Mouse (Mus musculus): ENCODE results near the gene Tnr.

Tnr gene

DNA sequence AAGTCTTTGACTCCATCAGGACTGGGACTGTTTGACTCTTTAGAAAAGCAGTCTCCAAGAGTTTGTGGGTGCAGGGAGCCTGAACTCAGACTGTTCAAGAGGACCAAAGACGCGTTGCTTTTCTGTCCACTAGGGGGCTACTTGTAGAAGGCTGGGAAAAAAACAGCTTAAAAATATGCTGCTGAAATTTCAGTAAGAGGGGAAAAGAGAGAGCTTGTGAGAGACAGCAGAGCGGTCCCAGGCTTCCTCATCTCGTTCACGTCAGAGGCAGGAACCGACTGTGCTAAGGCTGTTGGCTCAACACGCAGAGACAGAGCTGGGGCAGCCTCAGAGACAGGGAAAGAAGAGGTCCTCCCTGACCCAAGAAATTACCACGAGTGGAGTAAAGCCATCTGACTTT is at the start of gene Tnr:
TSS of gene Tnr (plus strand) at position 192 of the 400 bp plus-strand sequence.
- in situ Hi-C loops (cut with MboI, MseI): no loop called here

DNA sequence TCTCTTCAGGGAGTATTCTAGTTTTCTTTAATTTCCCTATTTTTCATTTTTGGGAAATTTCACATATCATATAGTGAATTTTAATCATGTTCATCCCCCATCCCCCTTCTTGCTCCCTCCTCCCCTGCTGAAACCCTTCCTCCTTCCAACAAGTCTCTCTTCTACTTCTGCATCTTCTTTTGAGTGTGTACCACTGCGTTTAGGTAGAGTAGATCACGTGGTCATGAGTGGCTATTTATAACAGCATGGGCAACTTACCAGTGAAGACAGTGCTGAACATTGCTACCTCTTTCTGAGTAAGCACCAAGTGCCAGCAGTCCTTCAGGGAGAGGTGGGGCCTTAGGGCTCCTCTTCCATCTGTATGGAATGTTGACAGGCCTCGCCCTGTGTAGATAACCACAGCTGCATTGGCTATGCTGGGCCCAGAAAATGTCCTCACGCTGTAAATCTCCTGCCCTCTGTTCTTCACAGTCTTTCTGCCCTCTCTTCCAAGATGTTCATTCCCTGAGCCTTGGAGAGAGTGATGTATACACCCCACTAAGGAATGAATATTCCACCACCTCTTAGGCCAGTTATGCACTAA is 33.6 kb upstream of the Tnr start:
- in situ Hi-C loops (cut with MboI, MseI): no loop called here

DNA sequence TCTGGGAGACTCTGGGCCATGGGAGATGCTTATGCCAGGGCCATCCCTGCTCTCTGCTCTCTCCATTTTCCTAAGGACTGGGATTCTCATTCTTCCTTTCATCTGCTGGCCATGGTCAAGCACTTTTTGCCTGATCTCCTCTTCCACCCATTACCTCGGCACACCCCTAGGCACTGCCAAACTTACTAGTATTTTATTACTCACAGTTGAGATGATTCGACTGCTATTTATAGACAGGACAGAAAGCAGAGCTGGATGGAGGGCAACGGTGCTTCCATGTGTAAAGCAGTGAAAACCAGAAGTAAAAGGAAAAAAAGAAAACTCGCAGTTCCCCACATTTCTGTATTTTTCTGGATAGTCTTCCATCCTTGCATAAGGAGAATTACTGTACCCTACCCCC is 31.0 kb upstream of the Tnr start:
- in situ Hi-C loops (cut with MboI, MseI): no loop called here

DNA sequence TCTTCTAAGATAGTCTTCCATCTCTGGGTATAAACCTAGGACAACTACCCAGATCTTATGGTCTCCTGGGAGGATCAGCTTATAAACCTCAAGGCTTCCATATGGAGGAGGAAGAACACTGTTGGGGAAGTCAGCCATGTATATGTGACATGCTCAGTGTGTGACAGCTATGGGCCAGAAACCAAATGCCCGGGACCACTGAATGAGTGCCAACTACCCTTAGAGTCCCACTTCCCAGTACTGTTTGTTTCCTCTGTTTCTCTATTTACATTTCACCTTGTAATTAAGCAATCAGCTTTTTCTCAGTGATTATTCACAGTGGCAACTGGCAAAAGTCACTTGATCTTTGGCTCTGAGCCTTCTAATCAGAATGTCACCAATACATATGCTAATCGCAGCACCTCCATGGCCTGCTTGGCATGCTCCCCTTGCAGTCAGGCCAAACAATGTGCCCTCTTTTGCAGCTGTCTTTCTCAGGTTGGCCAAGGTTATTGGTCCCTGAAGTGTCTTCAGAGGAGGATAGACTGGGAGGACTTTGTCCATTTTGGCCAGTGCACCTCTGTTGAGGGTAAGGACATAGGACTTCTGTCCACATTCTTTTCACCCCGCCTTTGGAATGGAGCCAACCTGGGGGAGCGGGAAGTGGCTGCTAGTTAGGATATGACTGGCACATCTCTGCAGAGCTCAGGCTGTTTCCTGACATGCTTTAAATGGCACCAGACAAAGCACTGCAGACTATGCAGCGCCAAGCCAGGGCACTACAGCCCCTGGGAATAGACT is 29.7 kb upstream of the Tnr start:
- in situ Hi-C loops (cut with MboI, MseI): no loop called here

DNA sequence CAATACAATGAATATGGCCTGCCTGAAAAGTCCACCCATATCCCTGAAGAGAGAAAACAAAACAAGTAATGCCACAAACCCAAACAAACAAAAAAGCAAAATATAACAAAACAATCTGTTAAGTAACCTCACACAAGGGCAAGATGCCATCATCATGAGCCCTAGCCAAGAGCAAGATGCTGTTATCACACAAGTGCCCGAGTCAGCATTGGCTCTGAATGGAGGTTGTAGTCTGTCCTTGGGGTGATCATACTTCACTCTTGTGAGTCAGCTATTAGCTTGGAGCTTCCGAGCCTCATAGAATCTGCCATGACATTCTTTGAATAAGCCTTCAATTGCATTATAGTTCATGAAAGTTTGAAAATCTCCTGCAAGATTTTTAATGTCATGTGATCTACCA is 25.3 kb upstream of the Tnr start:
- in situ Hi-C loops (cut with MboI, MseI): no loop called here

DNA sequence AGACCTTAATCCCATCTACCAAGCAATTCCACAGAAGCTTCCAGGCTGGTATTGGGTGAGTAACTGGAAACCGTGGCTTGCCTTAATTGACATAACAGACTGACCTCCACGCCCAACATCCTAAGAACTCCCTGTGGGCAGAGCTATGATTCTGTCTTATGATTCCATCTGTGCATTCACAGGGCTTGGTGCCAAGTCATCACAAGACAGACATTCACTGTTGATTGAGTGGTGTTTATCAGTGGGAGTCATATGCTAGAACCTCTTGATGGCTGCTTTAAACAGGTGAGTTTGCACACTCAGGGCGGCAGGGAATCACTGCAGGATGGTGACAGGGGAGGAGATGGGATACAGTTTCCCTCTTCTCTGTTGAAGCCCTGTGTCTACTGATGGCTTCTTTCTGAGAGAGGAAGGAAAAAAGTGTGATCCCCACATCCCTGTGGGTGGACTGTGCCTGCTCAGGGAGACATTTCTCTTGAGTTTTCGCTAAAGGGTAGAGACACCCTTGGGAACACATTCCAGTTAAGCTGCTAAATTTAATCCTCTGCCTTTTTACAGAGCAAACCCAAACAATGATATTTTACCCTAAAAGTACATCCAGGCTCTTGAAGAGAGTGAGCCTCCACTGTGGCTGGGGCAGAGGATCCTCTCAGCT is 23.6 kb upstream of the Tnr start:
- in situ Hi-C loops (cut with MboI, MseI): no loop called here

DNA sequence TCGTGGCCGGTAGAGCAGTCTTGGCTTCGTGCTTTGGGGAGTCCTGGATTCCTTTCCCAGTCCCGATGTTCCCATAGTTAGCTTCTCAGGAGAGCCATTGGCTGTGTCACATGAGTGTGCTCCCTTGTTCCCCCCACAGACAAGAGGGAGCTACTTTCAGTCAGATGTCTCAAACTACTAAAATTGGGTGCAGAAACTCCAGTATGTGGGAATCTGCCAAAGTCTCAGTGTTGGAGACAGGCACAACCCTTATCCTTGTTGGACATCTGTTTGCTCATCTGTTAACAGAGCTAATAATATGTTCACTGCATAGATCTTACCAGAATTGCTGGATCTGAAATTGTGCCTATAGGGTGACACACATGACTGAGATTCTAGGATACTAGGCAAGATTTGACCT is 21.7 kb upstream of the Tnr start:
- in situ Hi-C loops (cut with MboI, MseI): no loop called here

DNA sequence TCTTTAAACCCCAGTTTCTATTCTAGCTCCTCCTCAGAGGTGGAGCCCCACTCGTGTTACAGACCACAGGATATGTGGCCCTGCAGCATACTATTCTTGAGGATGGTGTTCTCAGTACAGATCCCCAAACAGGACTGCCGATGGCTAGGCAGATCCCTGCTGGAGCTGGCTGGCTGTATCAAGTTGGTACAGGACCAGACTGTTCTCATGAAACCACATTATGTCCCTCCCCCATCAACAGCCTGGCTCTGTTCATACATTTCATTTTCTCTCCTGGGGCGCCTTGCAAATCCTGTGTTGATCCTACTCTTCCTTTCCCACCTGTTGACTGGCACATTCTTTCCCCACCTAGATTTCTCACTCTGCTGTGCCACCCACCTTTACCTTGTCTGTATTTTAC is 12.9 kb upstream of the Tnr start:
- in situ Hi-C loops (cut with MboI, MseI): no loop called here

DNA sequence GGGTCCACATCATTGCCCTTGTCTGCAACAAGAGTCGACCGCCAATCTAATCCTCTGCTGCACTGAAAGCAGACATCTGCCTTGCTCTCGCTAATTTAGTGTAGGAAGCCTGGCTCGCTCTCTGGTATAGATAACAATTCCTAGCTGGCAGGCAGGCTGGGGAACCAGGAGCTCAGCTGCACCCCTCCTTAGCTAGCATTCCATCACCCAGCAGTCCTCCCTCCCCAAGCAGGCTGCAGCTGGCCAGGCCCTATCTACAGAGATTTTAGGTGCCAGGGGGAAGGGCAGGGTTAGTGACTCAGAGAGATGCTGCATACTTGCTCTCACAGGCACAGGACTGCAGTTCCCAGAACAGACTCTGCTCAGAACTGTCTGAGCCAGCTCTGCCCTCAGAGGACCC is 5.9 kb upstream of the Tnr start:
- in situ Hi-C loops (cut with MboI, MseI): no loop called here

DNA sequence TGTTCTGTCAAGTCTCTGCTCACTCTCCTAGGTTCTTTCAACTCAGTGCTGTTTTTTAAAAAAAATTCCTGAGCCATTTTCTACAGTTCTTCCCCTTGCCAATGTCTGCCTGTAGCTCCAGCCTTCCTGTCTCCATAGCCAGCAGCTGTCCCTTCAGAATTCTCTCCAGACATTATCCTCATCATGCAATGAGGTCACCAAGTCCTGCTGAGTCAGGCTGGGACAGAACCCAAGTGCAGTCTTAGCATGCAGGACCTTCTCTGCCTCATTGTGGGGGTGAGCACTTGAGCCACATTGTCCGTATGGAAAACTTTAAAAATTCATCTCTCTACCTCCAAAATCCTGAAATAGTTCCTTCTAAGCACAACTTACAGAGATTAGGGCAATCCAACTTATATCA is 4.4 kb upstream of the Tnr start:
- in situ Hi-C loops (cut with MboI, MseI): no loop called here

DNA sequence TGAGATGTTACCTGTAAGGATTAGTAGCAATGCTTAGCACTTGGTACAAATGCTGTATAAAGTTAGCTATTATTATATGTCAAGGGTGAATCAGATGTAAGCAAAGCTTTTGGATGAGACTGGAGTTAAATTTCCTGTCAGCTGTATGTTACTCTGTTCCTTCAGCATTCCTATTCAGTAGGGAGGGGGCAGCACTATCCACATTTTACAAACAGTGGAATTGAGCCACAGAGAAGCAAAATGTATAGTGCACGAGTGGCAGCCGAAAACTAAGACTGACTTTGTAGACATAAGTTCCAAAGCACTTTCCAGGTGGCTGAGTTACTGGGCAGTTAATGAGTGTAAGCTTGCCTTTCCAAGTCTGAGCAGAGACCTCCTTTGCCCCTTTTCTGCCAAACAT is 500 bp upstream of the Tnr start:
- in situ Hi-C loops (cut with MboI, MseI): no loop called here

DNA sequence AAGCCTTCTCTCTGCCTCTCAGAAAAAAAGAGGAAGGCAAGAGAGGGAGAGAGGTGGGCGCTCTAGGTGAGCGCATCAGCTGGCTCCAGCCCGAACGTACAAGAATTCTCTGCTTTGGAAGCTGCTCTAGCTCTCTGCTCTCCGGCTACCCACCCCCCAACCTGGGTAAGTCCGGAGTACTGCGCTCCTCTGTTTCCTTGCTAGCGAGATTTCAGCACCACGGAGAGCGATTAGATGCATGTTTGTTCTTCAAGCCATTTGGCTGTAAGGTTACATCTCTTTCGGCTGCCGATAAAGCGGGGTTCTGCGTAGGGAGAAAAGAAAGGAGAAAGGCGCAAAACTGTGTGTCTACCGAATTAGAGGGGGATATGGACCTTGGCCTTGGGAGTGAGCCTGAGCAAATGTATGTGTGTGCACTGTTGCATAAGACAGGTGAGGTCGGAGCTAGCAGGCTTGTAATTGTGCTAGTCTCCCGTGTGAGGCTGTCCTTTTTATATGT is 531 bp downstream of the Tnr start:
- in situ Hi-C loops (cut with MboI, MseI): no loop called here

DNA sequence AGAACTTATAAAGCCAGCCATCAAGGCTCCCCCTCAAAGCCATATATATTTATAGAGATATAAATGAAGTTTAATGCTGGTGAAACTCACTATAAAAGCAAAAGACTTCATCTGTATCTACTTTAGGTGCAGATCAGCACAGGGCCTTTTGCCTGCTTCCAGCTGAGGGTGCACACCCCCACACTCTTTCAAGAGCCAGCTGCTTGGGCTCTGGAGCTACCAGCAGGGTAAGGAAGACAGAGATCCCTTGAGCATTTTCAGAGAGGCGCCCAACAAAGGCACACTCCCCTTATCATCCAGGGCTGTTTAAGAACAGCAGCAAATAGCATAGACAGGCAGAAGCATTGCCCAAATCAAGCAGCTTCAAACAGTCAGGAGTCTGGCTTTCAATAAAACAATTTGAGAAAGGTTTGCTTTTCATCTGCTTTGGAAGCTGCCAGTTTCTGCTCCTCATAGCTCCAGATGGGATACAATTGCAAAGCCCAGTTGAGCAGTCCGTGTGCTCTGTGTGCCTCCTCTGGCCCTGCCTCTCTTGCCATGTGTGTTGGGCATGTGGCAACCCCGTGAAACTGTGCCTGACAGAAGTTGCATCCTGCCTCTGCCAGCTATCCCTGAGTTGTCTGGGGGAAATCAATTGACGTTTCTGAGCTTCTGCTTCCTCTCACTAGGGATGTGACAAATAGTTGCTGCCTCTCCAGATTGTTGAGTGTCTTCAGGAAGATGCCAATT is 9.4 kb downstream of the Tnr start:
- in situ Hi-C loops (cut with MboI, MseI): no loop called here

DNA sequence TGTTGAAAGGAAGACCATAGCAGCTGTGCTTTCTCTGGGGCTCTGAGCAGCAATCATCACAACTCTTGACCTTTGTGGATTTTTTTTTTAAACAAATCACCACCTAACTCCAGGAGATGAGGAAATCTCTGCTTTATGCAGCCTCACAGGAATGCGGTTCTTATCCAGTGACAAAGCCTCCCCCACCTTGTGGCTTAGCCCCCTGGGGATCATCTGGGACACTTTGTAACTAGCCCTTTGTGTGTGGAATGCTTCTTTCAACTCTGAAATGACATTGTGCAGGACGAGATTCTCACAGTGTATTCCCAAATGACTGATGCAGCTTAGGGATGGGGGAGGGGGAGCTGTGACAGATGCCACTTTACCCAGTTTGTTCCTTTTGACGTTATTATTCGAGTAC is 12.0 kb downstream of the Tnr start:
- in situ Hi-C loops (cut with MboI, MseI): no loop called here

DNA sequence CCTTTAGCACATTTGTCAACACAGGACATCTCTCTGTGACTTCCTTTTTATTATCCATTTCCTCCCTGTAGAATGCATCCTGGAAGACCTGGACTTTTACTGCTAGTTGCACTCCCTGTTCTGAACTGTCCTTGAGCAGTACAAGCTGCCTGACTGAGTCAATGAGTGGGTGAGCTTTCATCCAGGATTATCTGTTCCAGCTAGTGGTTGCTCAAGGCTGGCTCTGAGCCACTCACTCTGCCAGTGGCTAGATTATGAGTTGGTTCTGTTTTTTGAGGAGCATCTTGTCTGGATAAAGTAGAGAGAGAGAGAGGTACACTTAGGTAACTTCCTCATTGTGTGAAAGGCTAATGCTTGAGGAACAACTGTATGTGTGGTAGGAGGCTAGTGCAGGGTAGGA is 14.0 kb downstream of the Tnr start:
- in situ Hi-C loops (cut with MboI, MseI): no loop called here

DNA sequence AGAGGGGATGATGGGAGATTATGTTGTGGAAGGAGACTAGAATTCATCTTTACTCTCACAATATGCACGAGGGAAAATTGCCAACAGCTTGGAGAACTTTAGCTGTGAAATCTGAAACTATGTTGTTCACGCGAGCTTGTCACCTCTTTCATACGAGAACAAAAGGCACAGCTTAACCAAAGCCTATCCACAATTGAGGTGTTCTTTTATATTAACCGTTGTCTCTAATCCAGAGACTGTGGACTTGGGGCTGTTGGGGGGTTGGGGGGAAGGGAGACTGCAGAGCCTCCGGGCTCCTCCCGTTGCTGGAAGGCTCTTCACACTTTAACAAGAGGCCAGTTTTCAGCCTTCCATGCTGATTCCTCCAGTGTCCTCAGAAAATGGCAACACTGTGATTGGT is 14.5 kb downstream of the Tnr start:
- in situ Hi-C loops (cut with MboI, MseI): no loop called here

DNA sequence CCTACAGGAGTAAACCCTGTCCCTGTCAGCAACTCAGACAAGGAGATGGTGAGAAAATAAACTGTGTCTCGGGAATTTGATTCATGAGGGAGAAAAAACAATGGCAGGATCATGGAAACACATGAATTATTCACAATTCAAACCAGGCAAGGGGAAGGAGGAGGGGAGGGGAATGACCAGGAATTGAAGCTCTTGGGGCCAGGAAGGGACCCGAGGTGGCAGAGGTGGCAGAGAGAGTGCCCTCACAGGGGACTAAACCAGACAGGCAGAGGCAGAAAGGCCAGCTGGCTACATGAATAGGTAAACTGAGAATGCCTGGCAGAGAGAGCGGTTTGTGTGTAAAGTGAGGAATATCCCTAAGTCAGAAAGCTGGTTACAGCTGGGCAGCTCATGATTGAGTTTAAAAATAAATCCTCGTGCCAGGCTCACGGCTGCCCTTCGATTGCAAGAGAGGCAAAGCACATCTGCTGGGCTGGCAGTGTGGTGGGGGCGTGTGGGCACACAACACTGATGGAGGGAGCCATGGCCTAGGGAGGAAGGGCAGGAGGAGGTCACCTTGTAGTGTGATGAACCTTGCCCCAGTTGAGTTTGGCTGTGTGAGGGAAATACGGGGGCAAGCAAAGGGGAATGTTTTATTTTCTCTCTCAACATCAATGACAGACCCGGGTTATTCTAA is 22.0 kb downstream of the Tnr start:
- in situ Hi-C loops (cut with MboI, MseI): no loop called here

DNA sequence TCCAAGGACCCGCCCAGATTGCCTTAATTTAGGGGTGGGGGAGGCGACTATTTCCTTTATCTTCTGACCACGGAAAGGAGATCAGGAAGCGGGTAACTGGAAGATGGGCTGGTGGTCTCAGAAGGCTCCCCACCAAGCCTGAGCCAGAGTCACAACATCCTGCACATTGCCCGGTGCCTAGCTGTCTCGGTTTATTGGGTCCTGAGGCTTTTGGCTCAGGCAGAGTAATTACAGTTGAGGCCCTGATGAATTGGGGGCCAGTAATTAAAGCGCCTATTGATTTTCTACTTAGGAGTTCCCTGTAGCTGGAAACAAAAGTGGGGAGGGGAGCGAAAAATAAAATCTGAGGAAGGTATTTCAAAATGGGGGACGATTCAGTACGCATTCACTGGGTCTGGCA is 27.5 kb downstream of the Tnr start:
- in situ Hi-C loops (cut with MboI, MseI): no loop called here

DNA sequence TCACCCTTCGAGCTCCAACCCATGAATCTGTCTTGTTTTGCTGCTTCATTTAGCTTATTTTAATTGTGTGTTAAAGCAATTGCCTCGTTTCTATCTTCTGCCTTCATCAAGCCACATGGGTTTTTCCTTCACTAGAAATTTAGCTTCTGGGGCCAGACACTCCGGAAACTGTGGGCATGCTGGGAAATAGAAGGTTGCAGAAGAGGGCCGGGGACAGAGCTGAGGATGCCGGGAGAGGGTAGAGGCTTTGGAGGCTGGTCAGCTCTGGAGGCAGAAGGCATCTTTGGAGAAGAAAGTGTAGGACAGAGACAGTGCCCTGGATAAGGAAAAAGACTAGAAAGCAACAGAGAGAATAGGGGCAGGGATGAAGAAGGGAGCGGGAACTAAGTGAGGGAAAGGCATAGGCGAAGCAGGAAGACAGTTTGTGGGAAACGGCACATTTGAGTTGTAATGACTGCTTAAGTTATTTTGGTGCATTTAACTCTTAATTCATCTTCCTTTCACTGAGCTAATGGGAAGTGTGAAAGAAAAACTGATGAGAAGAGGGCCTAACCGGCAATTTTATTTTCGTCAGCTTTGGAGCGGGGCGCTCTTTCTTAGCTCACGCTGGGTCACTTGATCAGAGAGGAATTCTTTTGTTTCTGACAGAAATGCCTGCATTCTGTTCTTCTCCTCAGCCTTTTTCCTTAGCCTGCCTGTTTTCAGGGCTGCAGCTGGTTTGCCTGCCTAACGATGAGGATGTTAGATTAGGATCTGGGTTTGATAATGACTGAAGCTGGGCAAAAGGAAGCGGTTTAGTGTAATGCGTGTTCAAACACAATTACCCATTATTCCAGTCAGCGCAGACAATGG is 28.2 kb downstream of the Tnr start:
- in situ Hi-C loops (cut with MboI, MseI): no loop called here

DNA sequence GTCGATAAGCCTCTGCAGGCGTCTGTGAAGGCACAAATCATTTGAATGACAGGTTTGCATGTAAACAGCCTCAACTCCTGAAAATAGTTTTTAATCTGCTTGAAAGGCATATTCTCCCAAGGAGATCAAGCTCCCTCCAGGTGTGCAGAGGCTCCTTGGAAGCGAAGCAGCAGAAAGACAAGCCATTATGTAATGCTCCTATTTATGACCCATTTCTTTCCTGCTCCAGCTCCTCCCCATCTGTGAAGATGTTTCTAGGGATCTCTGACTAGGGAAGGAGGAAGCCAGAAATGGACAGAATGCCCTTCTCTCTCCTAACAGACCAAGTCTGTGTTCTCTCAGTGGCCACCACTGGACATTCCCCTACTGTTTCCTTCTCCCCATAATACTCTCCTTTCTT is 38.0 kb downstream of the Tnr start:
- in situ Hi-C loops (cut with MboI, MseI): no loop called here

DNA sequence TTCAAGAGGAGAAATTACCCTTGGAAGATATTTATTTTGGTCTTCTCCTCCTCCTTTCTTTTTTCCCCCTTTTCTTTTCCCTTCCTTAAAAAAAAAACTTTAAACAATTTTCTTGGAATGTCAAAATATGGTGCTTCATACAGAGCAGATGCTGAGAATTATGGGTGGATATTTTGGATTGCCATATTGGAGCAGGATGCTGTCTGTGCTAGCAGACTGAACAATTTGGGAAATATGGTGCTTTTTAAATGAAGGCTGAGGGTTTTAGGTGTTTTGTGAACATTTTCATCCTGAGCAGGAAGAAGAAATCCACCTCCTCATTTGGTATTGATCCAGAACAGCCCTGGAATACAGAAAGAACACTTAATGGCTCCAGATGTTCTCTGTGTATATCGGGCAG is 41.6 kb downstream of the Tnr start:
- in situ Hi-C loops (cut with MboI, MseI): no loop called here
